Mouse (Mus musculus) MEL (cell line): ENCODE measurements around the gene Tecpr1. TPM values are rescaled to one million over a fixed set of nuclear protein-coding genes. Genes with fewer than 3 reads are reported as not detected.

ENCODE experiments used
- DNase-seq: peaks from one replicate; pipeline ENCODE4 v3.0.0; 2011; ENCODE audit warnings: low read depth, low spot score
- H3K27ac ChIP-seq: 2 replicates; pipeline ENCODE4 v1.5.1; 2012; ENCODE audit warnings: low read depth, mild to moderate bottlenecking, control low read depth, low read length, moderate library complexity; ENCODE audit not compliant: control insufficient read depth
- H3K27me3 ChIP-seq, 2 experiments: fragments of 150-350 bp in 1 of 2; sonication (generic) in 1 of 2; 2 replicates each; pipeline ENCODE4 v1.6.1; 2012; ENCODE audit warnings: low read length in 2 of 2, mild to moderate bottlenecking in 2 of 2, improper control_type of control experiment in 1 of 2, moderate library complexity in 1 of 2; ENCODE audit not compliant: insufficient read depth in 2 of 2, control insufficient read depth in 1 of 2
- H3K36me3 ChIP-seq, 2 experiments: 2 replicates each; pipeline ENCODE4 v1.6.1; 2012 to 2014; ENCODE audit warnings: low read length in 2 of 2, improper control_type of control experiment in 1 of 2, inconsistent platforms in 1 of 2, mild to moderate bottlenecking in 1 of 2; ENCODE audit not compliant: insufficient read depth in 2 of 2, control insufficient read depth in 1 of 2
- H3K4me1 ChIP-seq, 2 experiments: fragments of 150-350 bp in 1 of 2; sonication (generic) in 1 of 2; 2 replicates each; pipeline ENCODE4 v1.6.1; 2012; ENCODE audit warnings: low read length in 2 of 2, improper control_type of control experiment in 1 of 2, mild to moderate bottlenecking in 1 of 2; ENCODE audit not compliant: insufficient read depth in 2 of 2, control insufficient read depth in 1 of 2
- H3K4me3 ChIP-seq, 2 experiments: fragments of 150-350 bp in 1 of 2; sonication (generic) in 1 of 2; 2 replicates each; pipeline ENCODE4 v1.5.1; 2012; ENCODE audit warnings: low read depth in 2 of 2, low read length in 2 of 2, mild to moderate bottlenecking in 2 of 2, moderate library complexity in 2 of 2, control low read depth in 1 of 2, improper control_type of control experiment in 1 of 2; ENCODE audit not compliant: control insufficient read depth in 1 of 2, insufficient read depth in 1 of 2
- H3K79me2 ChIP-seq: 2 replicates; pipeline ENCODE4 v1.6.1; 2012; ENCODE audit warnings: mild to moderate bottlenecking, low read length, moderate library complexity; ENCODE audit not compliant: control insufficient read depth, poor library complexity, insufficient read depth
- H3K9ac ChIP-seq: 2 replicates; pipeline ENCODE4 v1.6.1; 2012; ENCODE audit warnings: low read depth, mild to moderate bottlenecking, control low read depth, low read length, moderate library complexity; ENCODE audit not compliant: control insufficient read depth, poor library complexity, severe bottlenecking
- H3K9me3 ChIP-seq: fragments of 150-350 bp; sonication (generic); replicated peaks from 2 replicates; pipeline ENCODE4 v1.6.1; 2012; ENCODE audit warnings: mild to moderate bottlenecking, low read length, improper control_type of control experiment, moderate library complexity; ENCODE audit not compliant: insufficient read depth
- CHD2 ChIP-seq: IDR thresholded peaks from 2 replicates; pipeline ENCODE4 v1.6.1; 2011; ENCODE audit warnings: low read length, improper control_type of control experiment
- E2F4 ChIP-seq: IDR thresholded peaks from 2 replicates; pipeline ENCODE4 v1.6.1; 2011; ENCODE audit warnings: low read depth, low read length, improper control_type of control experiment, borderline replicate concordance
- EP300 ChIP-seq, 2 experiments: IDR thresholded peaks; 2 replicates each; pipeline ENCODE4 v1.6.1; 2011; ENCODE audit warnings: improper control_type of control experiment in 2 of 2, low read length in 2 of 2, low read depth in 1 of 2, mild to moderate bottlenecking in 1 of 2
- GABPA ChIP-seq: IDR thresholded peaks from 2 replicates; pipeline ENCODE4 v1.6.1; 2012; ENCODE audit warnings: low read depth, mild to moderate bottlenecking, inconsistent platforms, low read length, improper control_type of control experiment, moderate library complexity
- GATA1 ChIP-seq: IDR thresholded peaks from 2 replicates; pipeline ENCODE4 v1.6.1; 2011; ENCODE audit warnings: low read depth, low read length, improper control_type of control experiment
- MAFK ChIP-seq: IDR thresholded peaks from 2 replicates; pipeline ENCODE4 v1.6.1; 2011; ENCODE audit warnings: low read depth, mild to moderate bottlenecking, low read length, improper control_type of control experiment, borderline replicate concordance
- MAZ ChIP-seq: IDR thresholded peaks from 2 replicates; pipeline ENCODE4 v1.6.1; 2012; ENCODE audit warnings: low read depth, mild to moderate bottlenecking, inconsistent platforms, low read length, improper control_type of control experiment
- NELFE ChIP-seq: IDR thresholded peaks from 2 replicates; pipeline ENCODE4 v1.6.1; 2011; ENCODE audit warnings: low read depth, low read length, improper control_type of control experiment
- POLR2A ChIP-seq, 2 experiments: IDR thresholded peaks; 2 replicates each; pipeline ENCODE4 v1.6.1; 2011 to 2012; ENCODE audit warnings: low read length in 2 of 2, mild to moderate bottlenecking in 2 of 2, control low read depth in 1 of 2, improper control_type of control experiment in 1 of 2, low read depth in 1 of 2, moderate library complexity in 1 of 2; ENCODE audit not compliant: control insufficient read depth in 1 of 2, insufficient read depth in 1 of 2, poor library complexity in 1 of 2
- RAD21 ChIP-seq: IDR thresholded peaks from 2 replicates; pipeline ENCODE4 v1.6.1; 2011; ENCODE audit warnings: mild to moderate bottlenecking, low read depth, low read length, improper control_type of control experiment
- RCOR1 ChIP-seq: IDR thresholded peaks from 2 replicates; pipeline ENCODE4 v1.6.1; 2012; ENCODE audit warnings: low read depth, mild to moderate bottlenecking, inconsistent platforms, low read length, improper control_type of control experiment
- SIN3A ChIP-seq: IDR thresholded peaks from 2 replicates; pipeline ENCODE4 v1.6.1; 2012; ENCODE audit warnings: low read length, improper control_type of control experiment, inconsistent platforms
- USF1 ChIP-seq: IDR thresholded peaks from 2 replicates; pipeline ENCODE4 v1.6.1; 2014; ENCODE audit warnings: low read depth, mild to moderate bottlenecking, inconsistent platforms, low read length, improper control_type of control experiment, moderate library complexity
- USF2 ChIP-seq, 2 experiments: IDR thresholded peaks; 2 replicates each; pipeline ENCODE4 v1.6.1; 2011 to 2012; ENCODE audit warnings: improper control_type of control experiment in 2 of 2, low read length in 2 of 2, borderline replicate concordance in 1 of 2, inconsistent platforms in 1 of 2, low read depth in 1 of 2, mild to moderate bottlenecking in 1 of 2; ENCODE audit not compliant: insufficient read depth in 1 of 2
- ZNF384 ChIP-seq: IDR thresholded peaks from 2 replicates; pipeline ENCODE4 v1.6.1; 2012; ENCODE audit warnings: low read depth, mild to moderate bottlenecking, inconsistent platforms, low read length, improper control_type of control experiment
- polyA plus RNA-seq, 2 experiments: library from polyadenylated mRNA; stranded (reverse) in 1 of 2; unstranded in 1 of 2; fragments of >175 nt in 1 of 2; fragments of >200 nt in 1 of 2; gene quantifications; 2 replicates each; pipeline versions ENCODE4 v1.2.1 to v1.2.4; 2012; ENCODE audit warnings: low replicate concordance in 2 of 2, low read depth in 1 of 2; ENCODE audit not compliant: insufficient read length in 2 of 2, insufficient read depth in 1 of 2, missing spikeins in 1 of 2
- total RNA-seq: library from RNA; depleted of rRNA; stranded (reverse); fragments of 300-350 nt; gene quantifications from 2 replicates; pipeline ENCODE4 v1.2.3, GENCODE M21; 2012

Tecpr1 gene
- total and polyA plus RNA-seq, 3 experiments, result 6.2 to 9.0 TPM; not detected in 1

- Histone ChIP-seq H3K79me2 (no peaks in the 10 kb centered on the region), H3K4me3 (no peak within 1 kb of the TSS), H3K4me1 (peaks cover 5 to 19% of the 10 kb centered on the region in 2 experiments), H3K27me3 (no peaks in the 10 kb centered on the region), H3K9ac (no peak within 1 kb of the TSS), H3K36me3 (peaks cover 0 to 11% of the 10 kb centered on the region in 2 experiments; a peak in 2 of 4 replicates), H3K9me3 (no peaks in the 10 kb centered on the region), H3K27ac (no peak within 1 kb of the TSS)
- no peak for DNase-seq
- no peak for TF ChIP-seq EP300 (IDR thresholded peaks at IDR 0.05; ENCODE audit: low read depth in 1 of 2, low read length in 2 of 2)
- TF ChIP-seq GABPA, result no peak
- TF ChIP-seq CHD2, result no peak
Measured at GRCm38 (mm10) chr5:144243901-144244487, 20.6 kb upstream of the Tecpr1 start, which contains the start of gene Bri3. Gene Bri3, plus strand, starts transcription at chr5:144244437.

DNA sequence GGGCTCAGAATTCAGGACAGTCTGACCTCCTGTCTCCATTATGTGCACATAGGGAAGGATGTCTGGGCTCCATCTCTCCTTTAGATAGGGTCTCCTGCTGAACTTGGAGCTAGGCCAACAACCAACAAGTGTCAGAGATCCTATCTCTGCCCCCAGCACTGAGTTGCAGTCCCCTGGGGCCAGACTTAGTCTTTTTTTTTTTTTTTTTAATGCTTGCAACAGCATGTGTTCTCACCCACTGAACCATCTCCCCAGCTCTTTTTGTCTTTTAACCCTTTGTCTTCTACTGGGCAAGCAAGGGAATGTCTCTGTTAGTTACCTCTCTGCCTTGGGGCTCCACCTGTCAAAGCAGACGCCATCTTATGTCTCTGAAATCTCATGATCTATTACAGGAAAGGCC lies 15.6 kb upstream of the Tecpr1 start:
- Histone ChIP-seq H3K27ac (no peak overlapping the region), H3K9ac (no peak overlapping the region), H3K4me1 (peaks cover 0 to 20% of the 10 kb centered on the region in 2 experiments; a peak in 2 of 4 replicates)
- TF ChIP-seq ZNF384 (peak; percentile 85), GATA1 (0 out of 2 replicates have a peak, but pooled peaks have one; percentile 13), NELFE (no peak), GABPA (no peak)
- TF ChIP-seq, all 39 proteins: peak for 2
- no peak for DNase-seq
- H3K36me3 ChIP-seq, result peaks cover 0 to 7% of the 10 kb centered on the region in 2 experiments; a peak in 2 of 4 replicates
- H3K27me3 ChIP-seq, result no peaks in the 10 kb centered on the region
- no peaks in the 10 kb centered on the region for H3K9me3 ChIP-seq
- no peak overlapping the region for H3K4me3 ChIP-seq
- no peaks in the 10 kb centered on the region for H3K79me2 ChIP-seq

GRCm38 (mm10) chr5:144234714-144235113 lies 11.3 kb upstream of the Tecpr1 start:
- Histone ChIP-seq H3K27me3 (no peaks in the 10 kb centered on the region), H3K4me1 (peaks cover 0 to 15% of the 10 kb centered on the region in 2 experiments; a peak in 2 of 4 replicates), H3K9ac (no peak overlapping the region), H3K79me2 (no peaks in the 10 kb centered on the region), H3K9me3 (no peaks in the 10 kb centered on the region), H3K36me3 (peaks cover 0 to 7% of the 10 kb centered on the region in 2 experiments; a peak in 2 of 4 replicates), H3K4me3 (peak overlapping the region; percentile 3 to 56; a peak in 3 of 4 replicates), H3K27ac (no peak overlapping the region)
- TF ChIP-seq GABPA, result no peak
- TF ChIP-seq MAFK, result no peak
- TF ChIP-seq USF2 (IDR thresholded peaks at IDR 0.05; ENCODE audit: borderline replicate concordance in 1 of 2, insufficient read depth in 1 of 2, low read depth in 1 of 2, low read length in 2 of 2), result no peak
- no peak for TF ChIP-seq USF1
- TF ChIP-seq SIN3A, result no peak
- no peak for TF ChIP-seq MAZ
- no peak for TF ChIP-seq POLR2A (IDR thresholded peaks at IDR 0.05; ENCODE audit: control insufficient read depth in 1 of 2, insufficient read depth in 1 of 2, low read depth in 1 of 2, low read length in 2 of 2, poor library complexity in 1 of 2)
- TF ChIP-seq RAD21, result no peak
- TF ChIP-seq E2F4, result no peak
- TF ChIP-seq RCOR1, result no peak
- no peak for DNase-seq
